Comparison of ENCODE assay signal across 8 mouse cellular contexts in the genomic region with DNA sequence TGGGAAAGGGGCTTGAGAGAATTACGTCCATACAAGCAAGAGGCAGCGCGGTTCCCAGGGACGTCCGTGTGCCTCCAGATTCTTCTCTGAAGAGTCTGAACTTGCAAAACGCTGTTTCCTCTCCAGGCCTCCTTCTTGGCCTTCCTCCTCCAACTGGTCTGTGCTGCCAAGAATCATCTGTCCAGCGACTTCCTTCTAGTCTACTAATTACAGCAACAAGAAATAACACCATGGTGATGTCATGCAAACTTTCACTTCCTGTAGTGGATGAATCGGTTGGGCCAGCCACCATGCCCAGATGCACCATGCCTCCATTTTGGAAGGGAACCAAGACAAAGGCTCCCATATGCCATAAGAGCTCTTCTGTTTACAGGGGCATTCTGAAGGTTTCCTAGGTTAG.
DNase-seq lines count a peak whose midpoint lies in the region; ATAC-seq and TF ChIP-seq lines count a peak whose summit lies in the region.
"Had no signal": no experiment of that assay in that cellular context is flagged by ENCODE, and none has a peak within 500 bp of the region (broad histone marks: within the 10 kb centered on the region; RNA-seq: fewer than 3 reads in every experiment).

No protein-coding gene starts in this region.

- H3K4me3 ChIP-seq in CH12.LX (replicated peaks in 1 of 3; ENCODE audit: low read depth in 2 of 3, low read length in 2 of 3, poor library complexity in 1 of 3): no peak overlapping the region
- H3K4me3 ChIP-seq in bone marrow, adult 2 months (replicated peaks; ENCODE audit: control insufficient read depth, low read depth, low read length): no peak overlapping the region
- no peak overlapping the region for H3K4me3 ChIP-seq in lung, embryonic 15.5 days
- H3K4me3 ChIP-seq: limb, embryonic 13.5 days had no signal

- no peak overlapping the region for H3K27ac ChIP-seq in CH12.LX (ENCODE audit: insufficient read depth, low read depth)
- H3K27ac ChIP-seq in bone marrow, adult 2 months (ENCODE audit: control insufficient read depth, insufficient read depth, low read depth, low read length, poor library complexity): peak overlapping the region; percentile 62
- peak overlapping the region; percentile 82 for H3K27ac ChIP-seq in lung, embryonic 15.5 days
- H3K27ac ChIP-seq: limb, embryonic 13.5 days had no signal

- 24% methylated on average over 8 of the region's 8 CpGs for WGBS in bone marrow, adult 2 months
- 54% methylated on average over 8 of the region's 8 CpGs for WGBS in lung, embryonic 15.5 days

- dilution Hi-C loops in CH12.LX (cut with MboI; ENCODE audit: extremely low pct_ligation_motif_present, extremely low pct_unique_long_range_greater_than_20kb, low sequenced_read_pairs): no loop called here

- no peaks in the 10 kb centered on the region for H3K9me3 ChIP-seq in CH12.LX (replicated peaks; ENCODE audit: low read length)
- no peaks in the 10 kb centered on the region for H3K9me3 ChIP-seq in lung, embryonic 15.5 days
- H3K9me3 ChIP-seq: limb, embryonic 13.5 days had no signal

- H3K79me2 ChIP-seq in CH12.LX (replicated peaks; ENCODE audit: control insufficient read depth, extremely low read depth, insufficient read depth, poor library complexity, severe bottlenecking): no peaks in the 10 kb centered on the region

- TF ChIP-seq POLR2A in CH12.LX (IDR thresholded peaks at IDR 0.05; ENCODE audit: low read depth, low read length): no peak
- TF ChIP-seq POLR2A in bone marrow, adult 2 months (IDR thresholded peaks at IDR 0.05; ENCODE audit: borderline replicate concordance, control insufficient read depth, low read depth, low read length): no peak

- TF ChIP-seq RAD21 in CH12.LX (IDR thresholded peaks at IDR 0.05; ENCODE audit: low read depth, low read length): no peak

- peaks cover 36% of the 10 kb centered on the region for H3K27me3 ChIP-seq in CH12.LX (replicated peaks)
- no peaks in the 10 kb centered on the region for H3K27me3 ChIP-seq in lung, embryonic 15.5 days
- H3K27me3 ChIP-seq: limb, embryonic 13.5 days had no signal

- H3K9ac ChIP-seq in CH12.LX (ENCODE audit: insufficient read depth, low read depth): no peak overlapping the region
- H3K9ac ChIP-seq in lung, embryonic 15.5 days: no peak overlapping the region
- H3K9ac ChIP-seq: limb, embryonic 13.5 days had no signal

- peak; percentile 37 for DNase-seq in CH12.LX (ENCODE audit: extremely low read depth)
- peak; percentile 62 for DNase-seq in heart, postnatal 4 days
- no peak for DNase-seq in cerebellum, postnatal 4 days (ENCODE audit: low spot score in 2 of 2)
- DNase-seq in thymus, postnatal 25 days: no peak
- DNase-seq in spleen, adult 18-20 months: no peak

- H3K4me1 ChIP-seq in CH12.LX (ENCODE audit: control insufficient read depth in 1 of 2, insufficient read depth in 2 of 2): peaks cover 7 to 16% of the 10 kb centered on the region in 2 experiments
- H3K4me1 ChIP-seq in bone marrow, adult 2 months (ENCODE audit: control insufficient read depth, insufficient read depth, low read length): peaks cover 5% of the 10 kb centered on the region
- peaks cover 37% of the 10 kb centered on the region for H3K4me1 ChIP-seq in lung, embryonic 15.5 days

- no peaks in the 10 kb centered on the region for H3K36me3 ChIP-seq in CH12.LX (replicated peaks in 1 of 2; ENCODE audit: control insufficient read depth in 1 of 2, insufficient read depth in 1 of 2, low read length in 1 of 2)
- H3K36me3 ChIP-seq in lung, embryonic 15.5 days: peaks cover 19% of the 10 kb centered on the region

- H3K4me2 ChIP-seq in CH12.LX (ENCODE audit: insufficient read depth, low read depth, poor library complexity, severe bottlenecking): no peak overlapping the region
- H3K4me2 ChIP-seq in lung, embryonic 15.5 days: peak overlapping the region; percentile 28; the same call in 1 of the 2 replicates
- H3K4me2 ChIP-seq: limb, embryonic 13.5 days had no signal

- peak; percentile 30; the same call in 1 of the 2 replicates for TF ChIP-seq EP300 in CH12.LX (IDR thresholded peaks at IDR 0.05; ENCODE audit: low read length)

- peak; percentile 59 for ATAC-seq in lung, embryonic 15.5 days (ENCODE audit: borderline replicate concordance, extremely low read depth, low FRiP score, low TSS enrichment)

- no peak for TF ChIP-seq CTCF in CH12.LX (conservative IDR thresholded peaks at IDR 0.05 in 1 of 2, IDR thresholded peaks at IDR 0.05 in 1 of 2; ENCODE audit: low read depth in 2 of 2, low read length in 2 of 2)
- TF ChIP-seq CTCF in bone marrow, adult 2 months (IDR thresholded peaks at IDR 0.05; ENCODE audit: control insufficient read depth, insufficient read depth, low read length): no peak

- in situ Hi-C loops in CH12.LX (cut with MboI; ENCODE audit: low pct_ligation_motif_present, low pct_unique_long_range_greater_than_20kb, low sequenced_read_pairs): no loop called here

TF ChIP-seq in CH12.LX, 34 proteins besides CTCF, POLR2A, EP300 and RAD21:
- no peak for TF ChIP-seq MAZ (IDR thresholded peaks at IDR 0.05; ENCODE audit: low read depth, low read length)
- TF ChIP-seq JUND (conservative IDR thresholded peaks at IDR 0.05; ENCODE audit: low read depth, low read length): 0 out of 2 replicates have a peak, but pooled peaks have one; percentile 10
- peak; percentile 56; the same call in 1 of the 2 replicates for TF ChIP-seq IRF4 (IDR thresholded peaks at IDR 0.05; ENCODE audit: low read depth, low read length)
- no peak for TF ChIP-seq SMC3 (IDR thresholded peaks at IDR 0.05; ENCODE audit: low read depth, low read length)
- TF ChIP-seq JUN (IDR thresholded peaks at IDR 0.05; ENCODE audit: insufficient read depth, low read depth, low read length): peak; percentile 64
- TF ChIP-seq RCOR1 (conservative IDR thresholded peaks at IDR 0.05; ENCODE audit: low read depth, low read length): no peak
TF ChIP-seq in CH12.LX: peak in this region for 3.

Comparison
In these comparisons a context has a peak if more than half of its experiments do, and no peak if none do; other contexts are left out.
1. DNase-seq: peak in CH12.LX (single experiment) and heart, postnatal 4 days (single experiment); none in cerebellum, postnatal 4 days (0 of 2), thymus, postnatal 25 days (single experiment) and spleen, adult 18-20 months (0 of 2).